ENCODE assay signal across 18 mouse cellular contexts in genomic region chr1:160790630-160791029, GRCm38 (mm10). TPM values are rescaled to one million over a fixed set of nuclear protein-coding genes. Genes with fewer than 3 reads are reported as not detected.
DNase-seq lines count a peak whose midpoint lies in the region; ATAC-seq lines count a peak whose summit lies in the region.
"Had no signal": no experiment of that assay in that cellular context is flagged by ENCODE, and none has a peak within 500 bp of the region (broad histone marks: within the 10 kb centered on the region; RNA-seq: fewer than 3 reads in every experiment).

No protein-coding gene starts in this region.

- no peaks in the 10 kb centered on the region for H3K27me3 ChIP-seq in heart, embryonic 15.5 days
- H3K27me3 ChIP-seq in heart, embryonic 11.5 days (ENCODE audit: control insufficient read depth, insufficient read depth, low read length) = no peaks in the 10 kb centered on the region
- H3K27me3 ChIP-seq in liver, embryonic 13.5 days = no peaks in the 10 kb centered on the region
- 0 out of 2 replicates have a peak, but pooled peaks cover 3% of the 10 kb centered on the region for H3K27me3 ChIP-seq in forebrain, embryonic 12.5 days
- H3K27me3 ChIP-seq: heart, embryonic 12.5 days; hindbrain, embryonic 15.5 days; neural tube, embryonic 12.5 days had no signal

- no peak overlapping the region for H3K9ac ChIP-seq in heart, embryonic 15.5 days
- no peak overlapping the region for H3K9ac ChIP-seq in heart, embryonic 11.5 days (ENCODE audit: low read depth, low read length)
- H3K9ac ChIP-seq in liver, embryonic 13.5 days = no peak overlapping the region
- H3K9ac ChIP-seq in forebrain, embryonic 12.5 days = no peak overlapping the region
- H3K9ac ChIP-seq: heart, embryonic 12.5 days; hindbrain, embryonic 15.5 days; neural tube, embryonic 12.5 days had no signal

- H3K27ac ChIP-seq in heart, embryonic 15.5 days = no peak overlapping the region
- H3K27ac ChIP-seq in heart, embryonic 11.5 days (ENCODE audit: low read depth, low read length) = no peak overlapping the region
- peak overlapping the region; percentile 55; the same call in 1 of the 2 replicates for H3K27ac ChIP-seq in liver, embryonic 13.5 days
- H3K27ac ChIP-seq in forebrain, embryonic 12.5 days = no peak overlapping the region
- H3K27ac ChIP-seq: hindbrain, embryonic 15.5 days; neural tube, embryonic 12.5 days had no signal

- H3K9me3 ChIP-seq in heart, embryonic 15.5 days (replicated peaks) = no peaks in the 10 kb centered on the region
- H3K9me3 ChIP-seq in heart, embryonic 11.5 days (replicated peaks; ENCODE audit: control insufficient read depth, low read length) = no peaks in the 10 kb centered on the region
- no peaks in the 10 kb centered on the region for H3K9me3 ChIP-seq in liver, embryonic 13.5 days (replicated peaks)
- no peaks in the 10 kb centered on the region for H3K9me3 ChIP-seq in forebrain, embryonic 12.5 days
- H3K9me3 ChIP-seq: heart, embryonic 12.5 days; hindbrain, embryonic 15.5 days; neural tube, embryonic 12.5 days had no signal

- peak overlapping the region; percentile 87; the same call in 1 of the 2 replicates for H3K4me2 ChIP-seq in heart, embryonic 15.5 days
- no peak overlapping the region for H3K4me2 ChIP-seq in heart, embryonic 11.5 days
- H3K4me2 ChIP-seq in liver, embryonic 13.5 days = no peak overlapping the region; the same call in 1 of the 2 replicates
- H3K4me2 ChIP-seq in forebrain, embryonic 12.5 days = no peak overlapping the region

- DNase-seq in A20 (ENCODE audit: low read depth, low spot score) (peak; percentile 52), NIH3T3 (ENCODE audit: low read depth) (peak; percentile 6)
- DNase-seq in liver, embryonic 13.5 days = no peak
- no peak for DNase-seq in cerebellum, postnatal 10 days
- no peak for DNase-seq in adrenal gland, postnatal 10 days
- DNase-seq: cerebellum, adult 9-11 months; gastrocnemius, postnatal 36 days; kidney, adult 8-10 months; spleen, adult 18-20 months; thymus, postnatal 14 days had no signal

- no peak for ATAC-seq in heart, embryonic 15.5 days (replicated peaks; ENCODE audit: insufficient number of reproducible peaks, insufficient read depth, low FRiP score, low read depth)
- ATAC-seq in heart, embryonic 11.5 days (replicated peaks; ENCODE audit: insufficient number of reproducible peaks, low FRiP score, low TSS enrichment) = no peak
- no peak for ATAC-seq in liver, embryonic 13.5 days (ENCODE audit: low read depth)
- no peak for ATAC-seq in forebrain, embryonic 12.5 days (ENCODE audit: low FRiP score)
- ATAC-seq: activated CD4-positive, CD25-positive, alpha-beta regulatory T cell, adult 4 months; forebrain, embryonic 14.5 days had no signal

- no peaks in the 10 kb centered on the region for H3K36me3 ChIP-seq in heart, embryonic 15.5 days
- no peaks in the 10 kb centered on the region for H3K36me3 ChIP-seq in heart, embryonic 11.5 days (ENCODE audit: control insufficient read depth, insufficient read depth, low read length)
- H3K36me3 ChIP-seq in liver, embryonic 13.5 days = no peaks in the 10 kb centered on the region
- H3K36me3 ChIP-seq in forebrain, embryonic 12.5 days (replicated peaks) = no peaks in the 10 kb centered on the region
- H3K36me3 ChIP-seq: heart, embryonic 12.5 days; hindbrain, embryonic 15.5 days; neural tube, embryonic 12.5 days had no signal

- peaks cover 14% of the 10 kb centered on the region for H3K4me1 ChIP-seq in heart, embryonic 15.5 days (replicated peaks)
- H3K4me1 ChIP-seq in heart, embryonic 11.5 days (ENCODE audit: control insufficient read depth, insufficient read depth, low read length) = peaks cover 7% of the 10 kb centered on the region
- peaks cover 72% of the 10 kb centered on the region for H3K4me1 ChIP-seq in liver, embryonic 13.5 days (replicated peaks)
- H3K4me1 ChIP-seq in forebrain, embryonic 12.5 days = peaks cover 6% of the 10 kb centered on the region

- H3K4me3 ChIP-seq in heart, embryonic 15.5 days = no peak overlapping the region
- H3K4me3 ChIP-seq in heart, embryonic 11.5 days (ENCODE audit: low read depth, low read length) = no peak overlapping the region
- no peak overlapping the region for H3K4me3 ChIP-seq in liver, embryonic 13.5 days (replicated peaks)
- no peak overlapping the region for H3K4me3 ChIP-seq in forebrain, embryonic 12.5 days (replicated peaks)
- H3K4me3 ChIP-seq: neural tube, embryonic 12.5 days had no signal

RNA-seq across cellular contexts. Expression of gene Rabgap1l, which starts 2.4 kb away (rescaled TPM):
- polyA plus RNA-seq in heart, embryonic 15.5 days (2015; fragmentation: Nextera tagmentation; extraction: Ambion mirVana) = 74.3 and 79.1 TPM in 2 replicates
- polyA plus RNA-seq in heart, embryonic 11.5 days (2014; fragmentation: Nextera tagmentation; extraction: Ambion mirVana) = 53.5 and 58.1 TPM in 2 replicates
- 37.5 and 41.6 TPM in 2 replicates for polyA plus RNA-seq in liver, embryonic 13.5 days (2015; fragmentation: Nextera tagmentation; extraction: Ambion mirVana)
- 18.7 and 19.6 TPM in 2 replicates for polyA plus RNA-seq in forebrain, embryonic 12.5 days (2016; fragmentation: Nextera tagmentation; extraction: Ambion mirVana)
- 10 to 100 TPM; 31.3 to 34.1 TPM for total RNA-seq in adrenal gland, postnatal 10 days (2021)

Comparison
In these comparisons a context has a peak if more than half of its experiments do, and no peak if none do; other contexts are left out.
1. DNase-seq: peak in A20 (single experiment) and NIH3T3 (single experiment); none in liver, embryonic 13.5 days (single experiment), cerebellum, postnatal 10 days (0 of 2) and adrenal gland, postnatal 10 days (single experiment).